Mouse (Mus musculus) forebrain, embryonic 16.5 days (tissue): ENCODE measurements around the gene Atp5j. TPM values are rescaled to one million over a fixed set of nuclear protein-coding genes. Genes with fewer than 3 reads are reported as not detected.

Experiments
- ATAC-seq: fragments of 200-750 bp; cut with Nextera tagmentation; 2 replicates; pipeline ENCODE4 v1.8.0; 2017; ENCODE audit warnings: mild to moderate bottlenecking, moderate library complexity
- H3K27ac ChIP-seq: fragments of 300-500 bp; sonication (generic); 2 replicates; pipeline ENCODE4 v1.5.1; 2014; ENCODE audit warnings: low read length, control low read depth
- H3K27me3 ChIP-seq: fragments of 300-500 bp; sonication (generic); replicated peaks from 2 replicates; pipeline ENCODE4 v1.6.1; 2014; ENCODE audit warnings: low read length; ENCODE audit not compliant: control insufficient read depth, insufficient read depth
- H3K36me3 ChIP-seq: fragments of 300-500 bp; sonication (generic); 2 replicates; pipeline ENCODE4 v1.6.1; 2014; ENCODE audit not compliant: control insufficient read depth, insufficient read depth
- H3K4me1 ChIP-seq: fragments of 300-500 bp; sonication (generic); replicated peaks from 2 replicates; pipeline ENCODE4 v1.6.1; 2014; ENCODE audit warnings: low read length; ENCODE audit not compliant: control insufficient read depth, insufficient read depth
- H3K4me2 ChIP-seq: fragments of 300-500 bp; sonication (generic); 2 replicates; pipeline ENCODE4 v1.6.1; 2014; ENCODE audit warnings: mild to moderate bottlenecking, low read length, control low read depth
- H3K4me3 ChIP-seq: fragments of 300-500 bp; sonication (generic); replicated peaks from 2 replicates; pipeline ENCODE4 v1.5.1; 2014; ENCODE audit warnings: mild to moderate bottlenecking, low read length, control low read depth
- H3K9ac ChIP-seq: fragments of 300-500 bp; sonication (generic); replicated peaks from 2 replicates; pipeline ENCODE4 v1.6.1; 2014; ENCODE audit warnings: low read depth, low read length, control low read depth
- H3K9me3 ChIP-seq: fragments of 300-500 bp; sonication (generic); 2 replicates; pipeline ENCODE4 v1.6.1; 2016; ENCODE audit warnings: low read length; ENCODE audit not compliant: control insufficient read depth
- WGBS: fragments of 180-500 bp; shearing (Covaris S2); extraction: QIAGEN DNeasy Blood & Tissue Kit; methylation state at CpG from one replicate; pipeline ENCODE4 v1.1.7; 2014; 5-methylcytosine and 5-hydroxymethylcytosine counted together
- polyA plus RNA-seq: library from polyadenylated mRNA; unstranded; fragments of >200 nt; fragmentation: Nextera tagmentation; extraction: Ambion mirVana; gene quantifications from 2 replicates; pipeline ENCODE4 v1.2.1, GENCODE M21; 2015

Atp5j gene
- polyA plus RNA-seq, 1 experiment from 2014 or later = 648 TPM

- H3K9me3 ChIP-seq = no peaks in the 10 kb centered on the region
- no peak overlapping the region for H3K9ac ChIP-seq
- 26% methylated on average over 7 of the region's 7 CpGs for WGBS
- no peak overlapping the region for H3K4me2 ChIP-seq
- peak; percentile 65 for ATAC-seq
- peaks cover 3% of the 10 kb centered on the region for H3K36me3 ChIP-seq
- no peak overlapping the region for H3K4me3 ChIP-seq
- H3K27me3 ChIP-seq = no peaks in the 10 kb centered on the region
- H3K4me1 ChIP-seq = no peaks in the 10 kb centered on the region
- no peak overlapping the region for H3K27ac ChIP-seq
Measured at GRCm38 (mm10) chr16:84817423-84817822, 18.0 kb downstream of the Atp5j start.

GRCm38 (mm10) chr16:84814511-84814910 lies 20.9 kb downstream of the Atp5j start:
- no peak overlapping the region for H3K4me3 ChIP-seq
- no peaks in the 10 kb centered on the region for H3K27me3 ChIP-seq
- H3K9ac ChIP-seq = no peak overlapping the region
- no peaks in the 10 kb centered on the region for H3K4me1 ChIP-seq
- no peaks in the 10 kb centered on the region for H3K36me3 ChIP-seq
- H3K4me2 ChIP-seq = no peak overlapping the region
- no peak overlapping the region for H3K27ac ChIP-seq
- ATAC-seq = no peak
- WGBS = 93% methylated on average over 8 of the region's 8 CpGs
- H3K9me3 ChIP-seq = no peaks in the 10 kb centered on the region

- H3K27me3 ChIP-seq = no peaks in the 10 kb centered on the region
- no peak overlapping the region for H3K4me2 ChIP-seq
- H3K27ac ChIP-seq = no peak overlapping the region
- WGBS = 88% methylated on average over 8 of the region's 8 CpGs
- no peaks in the 10 kb centered on the region for H3K9me3 ChIP-seq
- no peak for ATAC-seq
- no peaks in the 10 kb centered on the region for H3K36me3 ChIP-seq
- H3K4me1 ChIP-seq = no peaks in the 10 kb centered on the region
- H3K9ac ChIP-seq = no peak overlapping the region
- no peak overlapping the region for H3K4me3 ChIP-seq
Measured at GRCm38 (mm10) chr16:84813852-84814251, 21.6 kb downstream of the Atp5j start.

- no peak overlapping the region for H3K27ac ChIP-seq
- no peaks in the 10 kb centered on the region for H3K4me1 ChIP-seq
- no peak overlapping the region for H3K4me2 ChIP-seq
- no peaks in the 10 kb centered on the region for H3K9me3 ChIP-seq
- no peak overlapping the region for H3K9ac ChIP-seq
- no peaks in the 10 kb centered on the region for H3K36me3 ChIP-seq
- no peak overlapping the region for H3K4me3 ChIP-seq
- H3K27me3 ChIP-seq = no peaks in the 10 kb centered on the region
- WGBS = 89% methylated on average over 1 of the region's 1 CpGs
- no peak for ATAC-seq
Measured at GRCm38 (mm10) chr16:84810254-84810653, 25.2 kb downstream of the Atp5j start.

- Histone ChIP-seq H3K27ac (no peak overlapping the region), H3K36me3 (no peaks in the 10 kb centered on the region), H3K4me1 (no peaks in the 10 kb centered on the region), H3K4me2 (no peak overlapping the region), H3K9me3 (no peaks in the 10 kb centered on the region), H3K27me3 (no peaks in the 10 kb centered on the region), H3K4me3 (no peak overlapping the region), H3K9ac (no peak overlapping the region)
- 97% methylated on average over 7 of the region's 7 CpGs for WGBS
- no peak for ATAC-seq
Measured at GRCm38 (mm10) chr16:84807874-84808273, 27.6 kb downstream of the Atp5j start.

- Histone ChIP-seq H3K27ac (no peak overlapping the region), H3K9me3 (no peaks in the 10 kb centered on the region), H3K4me3 (no peak overlapping the region), H3K4me1 (no peaks in the 10 kb centered on the region), H3K9ac (no peak overlapping the region), H3K4me2 (no peak overlapping the region), H3K36me3 (no peaks in the 10 kb centered on the region), H3K27me3 (no peaks in the 10 kb centered on the region)
- no peak for ATAC-seq
- WGBS = 99% methylated on average over 3 of the region's 3 CpGs
Measured at GRCm38 (mm10) chr16:84806175-84806574, 29.2 kb downstream of the Atp5j start.

GRCm38 (mm10) chr16:84804866-84805265 lies 30.6 kb downstream of the Atp5j start:
- Histone ChIP-seq H3K27me3 (no peaks in the 10 kb centered on the region), H3K4me1 (no peaks in the 10 kb centered on the region), H3K9me3 (no peaks in the 10 kb centered on the region), H3K9ac (no peak overlapping the region), H3K36me3 (no peaks in the 10 kb centered on the region), H3K27ac (no peak overlapping the region), H3K4me2 (no peak overlapping the region), H3K4me3 (no peak overlapping the region)
- no peak for ATAC-seq
- 94% methylated on average over 5 of the region's 5 CpGs for WGBS

- H3K4me3 ChIP-seq = no peak overlapping the region
- H3K9me3 ChIP-seq = no peaks in the 10 kb centered on the region
- H3K4me1 ChIP-seq = no peaks in the 10 kb centered on the region
- no peaks in the 10 kb centered on the region for H3K36me3 ChIP-seq
- H3K4me2 ChIP-seq = no peak overlapping the region
- 73% methylated on average over 6 of the region's 6 CpGs for WGBS
- H3K9ac ChIP-seq = no peak overlapping the region
- H3K27me3 ChIP-seq = no peaks in the 10 kb centered on the region
- H3K27ac ChIP-seq = no peak overlapping the region
- no peak for ATAC-seq
Measured at GRCm38 (mm10) chr16:84802217-84802616, 33.2 kb downstream of the Atp5j start.

- Histone ChIP-seq H3K4me3 (no peak overlapping the region), H3K9me3 (no peaks in the 10 kb centered on the region), H3K27me3 (no peaks in the 10 kb centered on the region), H3K9ac (no peak overlapping the region), H3K4me1 (no peaks in the 10 kb centered on the region), H3K4me2 (no peak overlapping the region), H3K36me3 (no peaks in the 10 kb centered on the region), H3K27ac (no peak overlapping the region)
- no peak for ATAC-seq
- WGBS = 96% methylated on average over 1 of the region's 2 CpGs
Measured at GRCm38 (mm10) chr16:84800038-84800437, 35.4 kb downstream of the Atp5j start.

- no peak overlapping the region for H3K9ac ChIP-seq
- no peak overlapping the region for H3K27ac ChIP-seq
- ATAC-seq = no peak
- no peak overlapping the region for H3K4me3 ChIP-seq
- H3K4me2 ChIP-seq = no peak overlapping the region
- no peaks in the 10 kb centered on the region for H3K27me3 ChIP-seq
- WGBS = 83% methylated on average over 9 of the region's 9 CpGs
- no peaks in the 10 kb centered on the region for H3K4me1 ChIP-seq
- H3K9me3 ChIP-seq = no peaks in the 10 kb centered on the region
- H3K36me3 ChIP-seq = no peaks in the 10 kb centered on the region
Measured at GRCm38 (mm10) chr16:84796678-84797077, 38.7 kb downstream of the Atp5j start.
